Mouse (Mus musculus): Measurements from ENCODE around the gene Itgb1bp1.

DNA sequence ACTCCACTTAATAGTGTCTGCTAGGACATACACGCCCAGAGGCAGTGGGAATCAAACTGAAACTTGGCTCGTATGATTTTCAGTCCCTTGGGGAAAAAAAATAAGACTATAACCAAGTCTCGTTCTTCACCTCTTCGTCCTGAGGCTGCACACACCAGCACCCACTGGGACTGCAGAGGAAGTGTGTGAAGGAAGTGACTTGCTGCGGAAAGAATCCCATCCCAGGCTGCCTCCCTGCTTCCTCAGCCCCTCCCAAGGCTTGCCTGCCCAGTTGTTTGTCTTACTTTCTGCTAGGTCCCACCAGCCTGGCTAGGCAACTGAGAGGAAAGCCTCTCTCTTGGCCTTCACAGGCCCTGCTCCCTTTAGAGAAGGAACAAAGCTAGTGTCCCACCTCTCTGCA is 21.8 kb downstream of the Itgb1bp1 start:
- TF ChIP-seq POLR2A (IDR thresholded peaks at IDR 0.05; ENCODE audit: control insufficient read depth, low read depth, low read length) (no peak), CTCF (IDR thresholded peaks at IDR 0.05; ENCODE audit: control insufficient read depth, insufficient read depth, insufficient replicate concordance, low read depth, low read length) (no peak)
